Mouse (Mus musculus): ENCODE measurements around the gene Trim29.

Gene Trim29

DNA sequence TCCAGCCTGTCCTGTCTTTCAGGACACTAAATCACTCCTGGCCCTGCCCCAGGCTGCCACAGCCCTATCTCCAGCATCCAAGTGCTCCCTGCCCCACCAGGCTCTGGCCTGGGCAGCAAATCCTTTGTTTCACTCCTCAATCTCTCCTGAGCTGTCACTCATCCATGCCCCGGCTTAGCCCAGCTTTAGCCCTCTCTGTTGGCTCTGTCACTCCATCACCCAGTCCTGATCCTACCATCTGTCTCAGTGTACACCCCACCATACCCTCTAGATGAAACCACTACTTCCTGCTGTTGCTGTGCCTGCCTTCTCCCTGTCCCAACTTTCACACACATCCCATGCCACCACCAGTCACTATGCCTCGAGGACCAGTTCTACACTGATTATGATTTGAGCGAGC lies 73.8 kb downstream of the Trim29 start:
- no peak for DNase-seq (ENCODE audit: inconsistent ontology term)

All from Muller cell, postnatal 12 days (primary cell).